Mouse (Mus musculus) heart, adult 2 months (tissue): ENCODE measurements around the gene Wdr45b. TPM values are rescaled to one million over a fixed set of nuclear protein-coding genes. Genes with fewer than 3 reads are reported as not detected.

ENCODE experiments used
- DNase-seq, 2 experiments: peaks; one replicate each; pipeline ENCODE4 v3.0.0; 2021
- H3K27ac ChIP-seq: fragments of 200-600 bp; 2 replicates; pipeline ENCODE4 v1.8.1; 2022
- H3K27me3 ChIP-seq: fragments of 200-500 bp; 2 replicates; pipeline ENCODE4 v1.6.1; 2012; ENCODE audit warnings: mild to moderate bottlenecking, low read length, inconsistent platforms, mixed read lengths; ENCODE audit not compliant: control insufficient read depth, insufficient read depth
- H3K36me3 ChIP-seq: fragments of 200-500 bp; 2 replicates; pipeline ENCODE4 v1.6.1; 2012; ENCODE audit warnings: low read length, inconsistent platforms; ENCODE audit not compliant: control insufficient read depth, insufficient read depth
- H3K4me1 ChIP-seq: fragments of 200-500 bp; 2 replicates; pipeline ENCODE4 v1.6.1; 2011; ENCODE audit warnings: low read length; ENCODE audit not compliant: control insufficient read depth, insufficient read depth
- H3K4me3 ChIP-seq: fragments of 200-600 bp; 2 replicates; pipeline ENCODE4 v1.8.1; 2022
- H3K79me2 ChIP-seq: fragments of 200-500 bp; replicated peaks from 2 replicates; pipeline ENCODE4 v1.6.1; 2012; ENCODE audit warnings: mild to moderate bottlenecking, inconsistent platforms, low read length, moderate library complexity, mixed read lengths; ENCODE audit not compliant: control insufficient read depth, insufficient read depth
- H3K9ac ChIP-seq: fragments of 200-500 bp; 2 replicates; pipeline ENCODE4 v1.6.1; 2012; ENCODE audit warnings: low read depth, mild to moderate bottlenecking, control low read depth, inconsistent platforms, low read length, mixed read lengths
- CTCF ChIP-seq: fragments of 200-600 bp; IDR thresholded peaks from 2 replicates; pipeline ENCODE4 v1.8.1; 2022; ENCODE audit warnings: antibody characterized with exemption, mild to moderate bottlenecking, moderate library complexity
- EP300 ChIP-seq: fragments of 200-500 bp; IDR thresholded peaks from 2 replicates; pipeline ENCODE4 v1.6.1; 2011; ENCODE audit warnings: low read depth, low read length, control low read depth; ENCODE audit not compliant: insufficient read depth
- POLR2A ChIP-seq: fragments of 200-500 bp; IDR thresholded peaks from 2 replicates; pipeline ENCODE4 v1.6.1; 2011; ENCODE audit warnings: mild to moderate bottlenecking, low read depth, low read length, control low read depth; ENCODE audit not compliant: insufficient read depth
- WGBS: fragments of 180-500 bp; shearing (Covaris S2); methylation state at CpG from one replicate; pipeline ENCODE4 v1.1.7; 2018; 5-methylcytosine and 5-hydroxymethylcytosine counted together
- intact Hi-C: fragments of 180-260 bp; cut with DNase I; formaldehyde crosslinking; loops from one replicate; pipeline ENCODE4 v1.15.1; 2025
- polyA plus RNA-seq: library from polyadenylated mRNA; depleted of rRNA; stranded (reverse); fragments of >200 nt; gene quantifications from 2 replicates; pipeline ENCODE4 v1.2.3, GENCODE M21; 2012
- total RNA-seq, 2 experiments: library from RNA; stranded (reverse); gene quantifications; 2 replicates each; pipeline ENCODE4 v1.2.3; 2021

Gene Wdr45b
- total and polyA plus RNA-seq, 3 experiments: 34.4 to 36.9 (median 36.8) TPM

- H3K9ac ChIP-seq: no peak overlapping the region
- H3K36me3 ChIP-seq: peaks cover 11% of the 10 kb centered on the region
- 54% methylated on average over 1 of the region's 1 CpGs for WGBS
- H3K79me2 ChIP-seq: peaks cover 9% of the 10 kb centered on the region
- H3K4me1 ChIP-seq: peaks cover 4% of the 10 kb centered on the region
- no peak overlapping the region for H3K4me3 ChIP-seq
- H3K27ac ChIP-seq: no peak overlapping the region
- H3K27me3 ChIP-seq: no peaks in the 10 kb centered on the region
- no peak for TF ChIP-seq EP300
- no peak for TF ChIP-seq CTCF
- no peak for TF ChIP-seq POLR2A
- intact Hi-C loops: no loop called here
- no peak for DNase-seq
Observed at GRCm38 (mm10) chr11:121340287-121340686, 14.0 kb downstream of the Wdr45b start.

DNA sequence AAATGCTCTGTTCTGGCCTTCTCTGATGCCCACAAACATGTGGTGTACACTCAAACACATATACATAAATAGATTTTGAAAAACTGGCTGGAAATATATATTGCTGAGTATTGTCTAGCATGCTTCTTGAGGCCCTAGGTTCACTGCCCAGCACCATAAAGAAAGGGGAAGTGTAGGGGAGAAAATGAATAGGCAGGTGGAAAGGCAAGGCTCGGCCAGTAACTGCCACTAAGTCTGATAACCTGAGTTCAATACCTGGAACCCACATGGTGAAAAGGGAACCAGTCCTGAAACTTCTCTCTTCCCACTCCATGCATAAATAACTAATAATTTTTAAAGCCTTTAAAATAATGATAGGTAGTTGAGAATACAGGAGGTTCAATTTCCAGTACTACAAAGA, 14.6 kb downstream of the Wdr45b start:
- Histone ChIP-seq H3K9ac (no peak overlapping the region), H3K27ac (no peak overlapping the region), H3K4me3 (no peak overlapping the region), H3K36me3 (peaks cover 11% of the 10 kb centered on the region), H3K27me3 (no peaks in the 10 kb centered on the region), H3K4me1 (peaks cover 4% of the 10 kb centered on the region), H3K79me2 (peaks cover 9% of the 10 kb centered on the region)
- intact Hi-C loops: no loop called here
- DNase-seq: no peak
- WGBS: 74% methylated on average over 1 of the region's 1 CpGs
- no peak for TF ChIP-seq CTCF
- no peak for TF ChIP-seq POLR2A
- TF ChIP-seq EP300: no peak

- Histone ChIP-seq H3K79me2 (peaks cover under 1% of the 10 kb centered on the region), H3K4me1 (no peaks in the 10 kb centered on the region), H3K36me3 (peaks cover 4% of the 10 kb centered on the region; the same call in 1 of the 2 replicates), H3K4me3 (no peak overlapping the region), H3K9ac (no peak overlapping the region), H3K27me3 (no peaks in the 10 kb centered on the region), H3K27ac (no peak overlapping the region)
- TF ChIP-seq CTCF: no peak
- no peak for TF ChIP-seq POLR2A
- TF ChIP-seq EP300: no peak
- WGBS: 52% methylated on average over 3 of the region's 3 CpGs
- intact Hi-C loops: no loop called here
- no peak for DNase-seq
Observed at GRCm38 (mm10) chr11:121331641-121332040, 22.6 kb downstream of the Wdr45b start.

DNA sequence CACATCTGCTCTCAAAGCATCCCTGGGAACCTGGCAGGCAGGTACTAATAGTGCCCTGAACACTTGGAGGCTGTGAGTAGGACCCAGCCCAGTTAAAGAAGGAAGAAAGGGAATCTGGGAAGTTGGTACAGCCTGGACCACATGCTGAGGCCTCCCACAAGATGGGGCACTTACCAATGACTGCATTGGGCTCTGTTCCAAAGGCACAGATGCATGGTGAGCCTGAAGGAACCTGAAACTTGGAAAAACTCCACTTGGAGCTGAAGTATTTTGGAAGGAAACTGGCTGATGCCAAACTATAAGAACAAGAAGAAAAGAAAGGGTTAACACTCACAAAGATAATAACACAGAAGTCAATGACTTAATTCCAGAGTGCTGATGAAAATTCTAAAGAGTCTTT, 25.6 kb downstream of the Wdr45b start:
- H3K4me1 ChIP-seq: no peaks in the 10 kb centered on the region
- H3K9ac ChIP-seq: no peak overlapping the region
- DNase-seq: no peak
- H3K27me3 ChIP-seq: no peaks in the 10 kb centered on the region
- H3K27ac ChIP-seq: no peak overlapping the region
- no peaks in the 10 kb centered on the region for H3K79me2 ChIP-seq
- peaks cover 4% of the 10 kb centered on the region; the same call in 1 of the 2 replicates for H3K36me3 ChIP-seq
- H3K4me3 ChIP-seq: no peak overlapping the region
- intact Hi-C loops: no loop called here
- TF ChIP-seq CTCF (no peak), EP300 (no peak), POLR2A (no peak)

GRCm38 (mm10) chr11:121328206-121328605, 26.0 kb downstream of the Wdr45b start:
- 95% methylated on average over 9 of the region's 9 CpGs for WGBS
- TF ChIP-seq EP300 (no peak), CTCF (no peak), POLR2A (no peak)
- Histone ChIP-seq H3K27ac (no peak overlapping the region), H3K4me1 (no peaks in the 10 kb centered on the region), H3K79me2 (no peaks in the 10 kb centered on the region), H3K27me3 (no peaks in the 10 kb centered on the region), H3K4me3 (no peak overlapping the region), H3K9ac (no peak overlapping the region), H3K36me3 (peaks cover 4% of the 10 kb centered on the region; the same call in 1 of the 2 replicates)
- no peak for DNase-seq
- intact Hi-C loops: no loop called here

GRCm38 (mm10) chr11:121326681-121327080, 27.6 kb downstream of the Wdr45b start:
- Histone ChIP-seq H3K27ac (no peak overlapping the region), H3K4me3 (no peak overlapping the region), H3K9ac (no peak overlapping the region), H3K27me3 (no peaks in the 10 kb centered on the region), H3K79me2 (no peaks in the 10 kb centered on the region), H3K36me3 (no peaks in the 10 kb centered on the region), H3K4me1 (no peaks in the 10 kb centered on the region)
- TF ChIP-seq EP300: no peak
- TF ChIP-seq POLR2A: no peak
- no peak for TF ChIP-seq CTCF
- DNase-seq: no peak
- 94% methylated on average over 5 of the region's 5 CpGs for WGBS
- intact Hi-C loops: no loop called here
